Mouse (Mus musculus): ENCODE data around the gene Safb.

Gene Safb

GRCm38 (mm10) chr17:56631807-56632206, 47.2 kb downstream of the Safb start:
- POLR2A ChIA-PET: interaction anchor here in 3 of 4 experiments (0.5 to 12.4 kb wide), 47 partner anchors 9 to 845 kb away, joined by 3 to 111 read pairs (median 4); partner anchors contain the start of genes Ranbp3 (in 2 of the 3), Rpl36 (in 2 of the 3), Safb (in 2 of the 3) and Khsrp (in 1 of the 3)
- CTCF ChIA-PET: interaction anchor here in 3 of 4 experiments (0.6 to 1.5 kb wide), 9 partner anchors 16 to 304 kb away, joined by 3 to 7 read pairs (median 3); partner anchors contain the start of genes Mllt1 (in 1 of the 3) and Ranbp3 (in 1 of the 3)

GRCm38 (mm10) chr17:56634023-56634422, 49.4 kb downstream of the Safb start:
- POLR2A ChIA-PET: no interaction called here
- CTCF ChIA-PET: no interaction called here

- ChIA-PET CTCF (no interaction called here), POLR2A (interaction anchor here in 2 of 4 experiments (0.8 to 4.4 kb wide), 3 partner anchors 16 to 29 kb away, joined by 4 to 14 read pairs (median 5); partner anchors contain the start of genes Lonp1 (in 2 of the 2) and Catsperd (in 1 of the 2))
These were observed 58.6 kb downstream of the Safb start for GRCm38 (mm10) chr17:56643237-56643636.

- ChIA-PET CTCF (interaction anchor here in 3 of 4 experiments (0.6 to 1.4 kb wide), 4 partner anchors 12 to 165 kb away, joined by 3 to 4 read pairs (median 3); no protein-coding TSS in a partner anchor), POLR2A (interaction anchor here in 3 of 4 experiments (0.6 to 1.4 kb wide), 15 partner anchors 8 to 1117 kb away, joined by 3 to 8 read pairs (median 4); partner anchors contain the start of genes Catsperd (in 1 of the 3) and Lonp1 (in 1 of the 3))
These were observed 62.9 kb downstream of the Safb start for GRCm38 (mm10) chr17:56647546-56647945.

- POLR2A ChIA-PET: interaction anchor here in 3 of 4 experiments (0.6 to 6.2 kb wide), 18 partner anchors 9 to 619 kb away, joined by 3 to 33 read pairs (median 6); partner anchors contain the start of genes Catsperd (in 2 of the 3), Lonp1 (in 2 of the 3), Safb2 (in 2 of the 3) and Gm17949 (in 1 of the 3)
These were observed 67.2 kb downstream of the Safb start for GRCm38 (mm10) chr17:56651801-56652200.

GRCm38 (mm10) chr17:56654771-56655170, 70.1 kb downstream of the Safb start:
- CTCF ChIA-PET: no interaction called here
- POLR2A ChIA-PET: interaction anchor here in 2 of 4 experiments (0.6 to 4.0 kb wide), 5 partner anchors 9 to 462 kb away, joined by 3 to 23 read pairs (median 5); partner anchors contain the start of genes Catsperd (in 1 of the 2), Lonp1 (in 1 of the 2) and Ranbp3 (in 1 of the 2)

More at GRCm38 (mm10) chr17:56651801-56652200, 67.2 kb downstream of the Safb start:
- CTCF ChIA-PET: interaction anchor here (0.5 to 1.1 kb wide), 8 partner anchors 9 to 248 kb away, joined by 3 to 4 read pairs (median 3); no protein-coding TSS in a partner anchor

GRCm38 (mm10) chr17:56655311-56655710, 70.7 kb downstream of the Safb start:
- ChIA-PET CTCF (no interaction called here), POLR2A (interaction anchor here in 2 of 4 experiments (1.3 to 4.0 kb wide), 4 partner anchors 9 to 28 kb away, joined by 3 to 23 read pairs (median 8); partner anchors contain the start of genes Catsperd (in 1 of the 2), Lonp1 (in 1 of the 2) and Ranbp3 (in 1 of the 2))
